ENCODE assay signal across 8 mouse cellular contexts in genomic region chr17:35700371-35700961, GRCm38 (mm10). TPM values are rescaled to one million over a fixed set of nuclear protein-coding genes. Genes with fewer than 3 reads are reported as not detected.
DNase-seq lines count a peak whose midpoint lies in the region; ATAC-seq and TF ChIP-seq lines count a peak whose summit lies in the region.

No protein-coding gene starts in this region.

- no peak for TF ChIP-seq POLR2A in bone marrow, adult 2 months (IDR thresholded peaks at IDR 0.05; ENCODE audit: borderline replicate concordance, control insufficient read depth, low read depth, low read length)

- H3K9me3 ChIP-seq in forebrain, embryonic 12.5 days = no peaks in the 10 kb centered on the region
- H3K9me3 ChIP-seq in heart, postnatal 0 days (replicated peaks; ENCODE audit: control insufficient read depth, low read length) = no peaks in the 10 kb centered on the region
- no peaks in the 10 kb centered on the region for H3K9me3 ChIP-seq in liver, embryonic 14.5 days (ENCODE audit: control insufficient read depth, low read length)
- H3K9me3 ChIP-seq in neural tube, embryonic 13.5 days = no peaks in the 10 kb centered on the region

- peak; percentile 84 for DNase-seq in heart, postnatal 0 days (ENCODE audit: low spot score)
- DNase-seq in kidney, postnatal 36 days = peak; percentile 87 to 91
- DNase-seq in liver, embryonic 14.5 days (ENCODE audit: low read depth in 3 of 3, low spot score in 3 of 3) = no peak
- peak; percentile 68 for DNase-seq in thymus, postnatal 0 days (ENCODE audit: low spot score)

- H3K4me3 ChIP-seq in C2C12 (ENCODE audit: insufficient read depth, poor library complexity, severe bottlenecking) = peak overlapping the region; percentile 46
- H3K4me3 ChIP-seq in bone marrow, adult 2 months (replicated peaks; ENCODE audit: control insufficient read depth, low read depth, low read length) = no peak overlapping the region
- H3K4me3 ChIP-seq in forebrain, embryonic 12.5 days (replicated peaks) = peak overlapping the region; percentile 72
- H3K4me3 ChIP-seq in heart, postnatal 0 days (ENCODE audit: low read depth, low read length) = peak overlapping the region; percentile 75
- peak overlapping the region; percentile 10 to 49 for H3K4me3 ChIP-seq in liver, embryonic 14.5 days (ENCODE audit: insufficient read depth in 1 of 2, low read depth in 2 of 2, low read length in 2 of 2)
- peak overlapping the region; percentile 79 for H3K4me3 ChIP-seq in neural tube, embryonic 13.5 days

- 2% methylated on average over 64 of the region's 66 CpGs for WGBS in bone marrow, adult 2 months
- WGBS in forebrain, embryonic 12.5 days = under 1% methylated on average over 50 of the region's 66 CpGs
- WGBS in heart, postnatal 0 days = 0% methylated on average over 42 of the region's 66 CpGs
- WGBS in liver, embryonic 14.5 days (ENCODE audit: insufficient replicate concordance) = under 1% methylated on average over 65 of the region's 66 CpGs
- under 1% methylated on average over 43 of the region's 66 CpGs for WGBS in neural tube, embryonic 13.5 days

- H3ac ChIP-seq in C2C12 (ENCODE audit: control insufficient read depth, insufficient read length, low read depth) = peak overlapping the region; percentile 80

- peak; percentile 22 for ATAC-seq in forebrain, embryonic 12.5 days (ENCODE audit: low FRiP score)
- ATAC-seq in heart, postnatal 0 days (ENCODE audit: insufficient read depth, low read depth) = peak; percentile 72
- ATAC-seq in liver, embryonic 14.5 days (ENCODE audit: insufficient read depth) = peak; percentile 49; the same call in 1 of the 2 replicates
- ATAC-seq in neural tube, embryonic 13.5 days (ENCODE audit: low read depth) = peak; percentile 44

- TF ChIP-seq EP300 in heart, postnatal 0 days (IDR thresholded peaks at IDR 0.05; ENCODE audit: low read depth) = no peak
- TF ChIP-seq EP300 in liver, embryonic 14.5 days (IDR thresholded peaks at IDR 0.05; ENCODE audit: low read depth) = no peak

- no peaks in the 10 kb centered on the region for H3K27me3 ChIP-seq in C2C12 (ENCODE audit: control insufficient read depth, insufficient read depth, insufficient read length)
- no peaks in the 10 kb centered on the region for H3K27me3 ChIP-seq in forebrain, embryonic 12.5 days
- H3K27me3 ChIP-seq in heart, postnatal 0 days (ENCODE audit: control insufficient read depth, insufficient read depth, low read length) = 0 out of 2 replicates have a peak, but pooled peaks cover 3% of the 10 kb centered on the region
- peaks cover 75% of the 10 kb centered on the region for H3K27me3 ChIP-seq in liver, embryonic 14.5 days (ENCODE audit: control insufficient read depth, insufficient read depth, low read length)
- no peaks in the 10 kb centered on the region for H3K27me3 ChIP-seq in neural tube, embryonic 13.5 days

- peak overlapping the region; percentile 94 for H3K9ac ChIP-seq in forebrain, embryonic 12.5 days
- H3K9ac ChIP-seq in heart, postnatal 0 days (replicated peaks; ENCODE audit: low read depth, low read length) = peak overlapping the region; percentile 83
- H3K9ac ChIP-seq in liver, embryonic 14.5 days (replicated peaks) = no peak overlapping the region
- peak overlapping the region; percentile 97 for H3K9ac ChIP-seq in neural tube, embryonic 13.5 days

- H3K4me2 ChIP-seq in forebrain, embryonic 12.5 days = peak overlapping the region; percentile 88
- peak overlapping the region; percentile 80 for H3K4me2 ChIP-seq in heart, postnatal 0 days (ENCODE audit: low read depth, low read length)
- peak overlapping the region; percentile 56 for H3K4me2 ChIP-seq in liver, embryonic 14.5 days (ENCODE audit: low read depth)
- H3K4me2 ChIP-seq in neural tube, embryonic 13.5 days = peak overlapping the region; percentile 64

- peaks cover 37% of the 10 kb centered on the region for H3K79me2 ChIP-seq in C2C12 (ENCODE audit: control insufficient read depth, insufficient read depth)

- no peaks in the 10 kb centered on the region; the same call in 1 of the 2 replicates for H3K4me1 ChIP-seq in bone marrow, adult 2 months (ENCODE audit: control insufficient read depth, insufficient read depth, low read length)
- H3K4me1 ChIP-seq in forebrain, embryonic 12.5 days = peaks cover 64% of the 10 kb centered on the region
- H3K4me1 ChIP-seq in heart, postnatal 0 days (ENCODE audit: control insufficient read depth, insufficient read depth) = peaks cover 32% of the 10 kb centered on the region
- H3K4me1 ChIP-seq in liver, embryonic 14.5 days (replicated peaks; ENCODE audit: control insufficient read depth in 2 of 2, insufficient read depth in 2 of 2, low read length in 1 of 2) = peaks cover 0 to 3% of the 10 kb centered on the region in 2 experiments; a peak in 1 of 4 replicates
- peaks cover 79% of the 10 kb centered on the region for H3K4me1 ChIP-seq in neural tube, embryonic 13.5 days (replicated peaks)

- H3K27ac ChIP-seq in bone marrow, adult 2 months (ENCODE audit: control insufficient read depth, insufficient read depth, low read depth, low read length, poor library complexity) = peak overlapping the region; percentile 33; the same call in 1 of the 2 replicates
- peak overlapping the region; percentile 99 for H3K27ac ChIP-seq in forebrain, embryonic 12.5 days
- H3K27ac ChIP-seq in heart, postnatal 0 days (ENCODE audit: low read depth) = peak overlapping the region; percentile 98
- H3K27ac ChIP-seq in liver, embryonic 14.5 days = no peak overlapping the region
- H3K27ac ChIP-seq in neural tube, embryonic 13.5 days (replicated peaks) = peak overlapping the region; percentile 98

- peaks cover 2% of the 10 kb centered on the region for H3K36me3 ChIP-seq in C2C12 (ENCODE audit: control insufficient read depth, insufficient read depth)
- peaks cover 14% of the 10 kb centered on the region for H3K36me3 ChIP-seq in forebrain, embryonic 12.5 days (replicated peaks)
- H3K36me3 ChIP-seq in heart, postnatal 0 days (replicated peaks; ENCODE audit: control insufficient read depth, insufficient read depth, low read length) = 0 out of 2 replicates have a peak, but pooled peaks cover 2% of the 10 kb centered on the region
- no peaks in the 10 kb centered on the region for H3K36me3 ChIP-seq in liver, embryonic 14.5 days (replicated peaks; ENCODE audit: control insufficient read depth, insufficient read depth, low read depth)
- peaks cover 1% of the 10 kb centered on the region for H3K36me3 ChIP-seq in neural tube, embryonic 13.5 days

- TF ChIP-seq CTCF in C2C12 (IDR thresholded peaks at IDR 0.05; ENCODE audit: control insufficient read depth, insufficient read depth, insufficient read length) = no peak
- no peak for TF ChIP-seq CTCF in bone marrow, adult 2 months (IDR thresholded peaks at IDR 0.05; ENCODE audit: control insufficient read depth, insufficient read depth, low read length)
- TF ChIP-seq CTCF in heart, postnatal 0 days (IDR thresholded peaks at IDR 0.05; ENCODE audit: low read depth) = no peak
- no peak for TF ChIP-seq CTCF in liver, embryonic 14.5 days (IDR thresholded peaks at IDR 0.05; ENCODE audit: low read depth)

- H3K79me3 ChIP-seq in C2C12 (ENCODE audit: low read depth) = peaks cover 21% of the 10 kb centered on the region

RNA-seq across cellular contexts. Expression of gene Ddr1, which starts 4.0 kb away (rescaled TPM):
- 56.6 TPM for polyA plus RNA-seq in C2C12 (2012; fragmentation: generic; extraction: Trizol)
- polyA plus RNA-seq in bone marrow, adult 2 months (2011; ENCODE audit: insufficient read depth, insufficient read length, low replicate concordance, missing spikeins) = 2.4 and 6.0 TPM in 2 replicates
- 176 and 185 TPM in 2 replicates for polyA plus RNA-seq in forebrain, embryonic 12.5 days (2016; fragmentation: Nextera tagmentation; extraction: Ambion mirVana)
- total RNA-seq in heart, postnatal 0 days (2014; rRNA removed; ENCODE audit: low replicate concordance) = 105 and 206 TPM in 2 replicates
- 63.9 and 71.8 TPM in 2 replicates for polyA plus RNA-seq in heart, postnatal 0 days (2015; fragmentation: Nextera tagmentation; extraction: Ambion mirVana)
- polyA plus RNA-seq in liver, embryonic 14.5 days (2012; rRNA removed) = 1.1 TPM in 2 replicates
- 1.6 and 1.7 TPM in 2 replicates for polyA plus RNA-seq in liver, embryonic 14.5 days (2014; fragmentation: Nextera tagmentation; extraction: Ambion mirVana)
- 119 and 122 TPM in 2 replicates for polyA plus RNA-seq in neural tube, embryonic 13.5 days (2015; fragmentation: Nextera tagmentation; extraction: Ambion mirVana)
- polyA plus RNA-seq in thymus, postnatal 0 days (2015; fragmentation: Nextera tagmentation; extraction: Ambion mirVana) = 33.7 and 33.8 TPM in 2 replicates

RNA-seq across cellular contexts. Expression of gene Gtf2h4, which starts 26.9 kb away (rescaled TPM):
- 40.6 TPM for polyA plus RNA-seq in C2C12 (2012; fragmentation: generic; extraction: Trizol)
- 12.5 and 21.1 TPM in 2 replicates for polyA plus RNA-seq in bone marrow, adult 2 months (2011; ENCODE audit: insufficient read depth, insufficient read length, low replicate concordance, missing spikeins)
- 39.0 and 40.7 TPM in 2 replicates for polyA plus RNA-seq in forebrain, embryonic 12.5 days (2016; fragmentation: Nextera tagmentation; extraction: Ambion mirVana)
- 21.0 and 24.2 TPM in 2 replicates for total RNA-seq in heart, postnatal 0 days (2014; rRNA removed; ENCODE audit: low replicate concordance)
- 18.0 and 21.2 TPM in 2 replicates for polyA plus RNA-seq in heart, postnatal 0 days (2015; fragmentation: Nextera tagmentation; extraction: Ambion mirVana)
- 17.8 and 18.0 TPM in 2 replicates for polyA plus RNA-seq in liver, embryonic 14.5 days (2012; rRNA removed)
- 23.1 and 26.8 TPM in 2 replicates for polyA plus RNA-seq in liver, embryonic 14.5 days (2014; fragmentation: Nextera tagmentation; extraction: Ambion mirVana)
- 25.5 and 28.8 TPM in 2 replicates for polyA plus RNA-seq in neural tube, embryonic 13.5 days (2015; fragmentation: Nextera tagmentation; extraction: Ambion mirVana)
- polyA plus RNA-seq in thymus, postnatal 0 days (2015; fragmentation: Nextera tagmentation; extraction: Ambion mirVana) = 267 and 319 TPM in 2 replicates

RNA-seq across cellular contexts. Expression of gene Vars2, which starts 33.1 kb away (rescaled TPM):
- polyA plus RNA-seq in C2C12 (2012; fragmentation: generic; extraction: Trizol) = 12.6 TPM
- 13.1 and 25.0 TPM in 2 replicates for polyA plus RNA-seq in bone marrow, adult 2 months (2011; ENCODE audit: insufficient read depth, insufficient read length, low replicate concordance, missing spikeins)
- polyA plus RNA-seq in forebrain, embryonic 12.5 days (2016; fragmentation: Nextera tagmentation; extraction: Ambion mirVana) = 16.8 and 22.3 TPM in 2 replicates
- total RNA-seq in heart, postnatal 0 days (2014; rRNA removed; ENCODE audit: low replicate concordance) = 25.5 and 59.8 TPM in 2 replicates
- 9.4 and 9.8 TPM in 2 replicates for polyA plus RNA-seq in heart, postnatal 0 days (2015; fragmentation: Nextera tagmentation; extraction: Ambion mirVana)
- 7.1 and 7.8 TPM in 2 replicates for polyA plus RNA-seq in liver, embryonic 14.5 days (2012; rRNA removed)
- 4.0 and 5.8 TPM in 2 replicates for polyA plus RNA-seq in liver, embryonic 14.5 days (2014; fragmentation: Nextera tagmentation; extraction: Ambion mirVana)
- 10.6 and 11.3 TPM in 2 replicates for polyA plus RNA-seq in neural tube, embryonic 13.5 days (2015; fragmentation: Nextera tagmentation; extraction: Ambion mirVana)
- 22.5 and 27.0 TPM in 2 replicates for polyA plus RNA-seq in thymus, postnatal 0 days (2015; fragmentation: Nextera tagmentation; extraction: Ambion mirVana)

RNA-seq across cellular contexts. Expression of gene Mucl3, which starts 57.0 kb away (rescaled TPM):
- 0.05 TPM for polyA plus RNA-seq in C2C12 (2012; fragmentation: generic; extraction: Trizol)
- polyA plus RNA-seq in bone marrow, adult 2 months (2011; ENCODE audit: insufficient read depth, insufficient read length, low replicate concordance, missing spikeins) = not detected in 2 replicates
- polyA plus RNA-seq in forebrain, embryonic 12.5 days (2016; fragmentation: Nextera tagmentation; extraction: Ambion mirVana) = 0.09 TPM in 1 of 2 replicates, not detected in the other
- not detected in 2 replicates for total RNA-seq in heart, postnatal 0 days (2014; rRNA removed; ENCODE audit: low replicate concordance)
- polyA plus RNA-seq in heart, postnatal 0 days (2015; fragmentation: Nextera tagmentation; extraction: Ambion mirVana) = not detected in 2 replicates
- polyA plus RNA-seq in liver, embryonic 14.5 days (2012; rRNA removed) = 0.02 TPM in 1 of 2 replicates, not detected in the other
- polyA plus RNA-seq in liver, embryonic 14.5 days (2014; fragmentation: Nextera tagmentation; extraction: Ambion mirVana) = not detected in 2 replicates
- polyA plus RNA-seq in neural tube, embryonic 13.5 days (2015; fragmentation: Nextera tagmentation; extraction: Ambion mirVana) = 0.18 and 0.24 TPM in 2 replicates
- 0.10 and 0.17 TPM in 2 replicates for polyA plus RNA-seq in thymus, postnatal 0 days (2015; fragmentation: Nextera tagmentation; extraction: Ambion mirVana)

Comparison
In these comparisons a context has a peak if more than half of its experiments do, and no peak if none do; other contexts are left out.
1. ATAC-seq: peak in every context shown above with its lines; median percentile 72 in heart, postnatal 0 days; 49 in liver, embryonic 14.5 days; 44 in neural tube, embryonic 13.5 days; 22 in forebrain, embryonic 12.5 days.
2. DNase-seq: peak in heart, postnatal 0 days (single experiment), kidney, postnatal 36 days (2 of 2) and thymus, postnatal 0 days (single experiment); none in liver, embryonic 14.5 days (0 of 3).
3. Peak in every context shown above with its lines, with median percentiles within 50 percentile points of each other: H3K4me2 ChIP-seq.